Mouse (Mus musculus) MEL (cell line): ENCODE data around the gene Ssc4d. TPM values are rescaled to one million over a fixed set of nuclear protein-coding genes. Genes with fewer than 3 reads are reported as not detected.
A peak's percentile ranks its signal among the peaks of the same experiment; 100 is the strongest.

Experiments used
- DNase-seq: peaks from one replicate; pipeline ENCODE4 v3.0.0; 2011; ENCODE audit warnings: low read depth, low spot score
- H3K27ac ChIP-seq: 2 replicates; pipeline ENCODE4 v1.5.1; 2012; ENCODE audit warnings: low read depth, mild to moderate bottlenecking, control low read depth, low read length, moderate library complexity; ENCODE audit not compliant: control insufficient read depth
- H3K27me3 ChIP-seq, 2 experiments: fragments of 150-350 bp in 1 of 2; sonication (generic) in 1 of 2; 2 replicates each; pipeline ENCODE4 v1.6.1; 2012; ENCODE audit warnings: low read length in 2 of 2, mild to moderate bottlenecking in 2 of 2, improper control_type of control experiment in 1 of 2, moderate library complexity in 1 of 2; ENCODE audit not compliant: insufficient read depth in 2 of 2, control insufficient read depth in 1 of 2
- H3K36me3 ChIP-seq, 2 experiments: 2 replicates each; pipeline ENCODE4 v1.6.1; 2012 to 2014; ENCODE audit warnings: low read length in 2 of 2, improper control_type of control experiment in 1 of 2, inconsistent platforms in 1 of 2, mild to moderate bottlenecking in 1 of 2; ENCODE audit not compliant: insufficient read depth in 2 of 2, control insufficient read depth in 1 of 2
- H3K4me1 ChIP-seq, 2 experiments: fragments of 150-350 bp in 1 of 2; sonication (generic) in 1 of 2; 2 replicates each; pipeline ENCODE4 v1.6.1; 2012; ENCODE audit warnings: low read length in 2 of 2, improper control_type of control experiment in 1 of 2, mild to moderate bottlenecking in 1 of 2; ENCODE audit not compliant: insufficient read depth in 2 of 2, control insufficient read depth in 1 of 2
- H3K4me3 ChIP-seq, 2 experiments: fragments of 150-350 bp in 1 of 2; sonication (generic) in 1 of 2; 2 replicates each; pipeline ENCODE4 v1.5.1; 2012; ENCODE audit warnings: low read depth in 2 of 2, low read length in 2 of 2, mild to moderate bottlenecking in 2 of 2, moderate library complexity in 2 of 2, control low read depth in 1 of 2, improper control_type of control experiment in 1 of 2; ENCODE audit not compliant: control insufficient read depth in 1 of 2, insufficient read depth in 1 of 2
- H3K79me2 ChIP-seq: 2 replicates; pipeline ENCODE4 v1.6.1; 2012; ENCODE audit warnings: mild to moderate bottlenecking, low read length, moderate library complexity; ENCODE audit not compliant: control insufficient read depth, poor library complexity, insufficient read depth
- H3K9ac ChIP-seq: 2 replicates; pipeline ENCODE4 v1.6.1; 2012; ENCODE audit warnings: low read depth, mild to moderate bottlenecking, control low read depth, low read length, moderate library complexity; ENCODE audit not compliant: control insufficient read depth, poor library complexity, severe bottlenecking
- H3K9me3 ChIP-seq: fragments of 150-350 bp; sonication (generic); replicated peaks from 2 replicates; pipeline ENCODE4 v1.6.1; 2012; ENCODE audit warnings: mild to moderate bottlenecking, low read length, improper control_type of control experiment, moderate library complexity; ENCODE audit not compliant: insufficient read depth
- BHLHE40 ChIP-seq: IDR thresholded peaks from 2 replicates; pipeline ENCODE4 v1.6.1; 2012; ENCODE audit warnings: low read depth, mild to moderate bottlenecking, inconsistent platforms, low read length, improper control_type of control experiment, borderline replicate concordance
- CHD1 ChIP-seq: IDR thresholded peaks from 2 replicates; pipeline ENCODE4 v1.6.1; 2012; ENCODE audit warnings: low read depth, mild to moderate bottlenecking, inconsistent platforms, low read length, improper control_type of control experiment
- CHD2 ChIP-seq: IDR thresholded peaks from 2 replicates; pipeline ENCODE4 v1.6.1; 2011; ENCODE audit warnings: low read length, improper control_type of control experiment
- CTCF ChIP-seq, 3 experiments: IDR thresholded peaks in 2 of 3; conservative IDR thresholded peaks in 1 of 3; 2 replicates each; pipeline ENCODE4 v1.5.1; 2011 to 2012; ENCODE audit warnings: low read length in 3 of 3, low read depth in 2 of 3, mild to moderate bottlenecking in 2 of 3, improper control_type of control experiment in 1 of 3, inconsistent platforms in 1 of 3, mixed read lengths in 1 of 3, moderate library complexity in 1 of 3; ENCODE audit not compliant: control insufficient read depth in 1 of 3, insufficient read depth in 1 of 3, poor library complexity in 1 of 3, severe bottlenecking in 1 of 3
- E2F4 ChIP-seq: IDR thresholded peaks from 2 replicates; pipeline ENCODE4 v1.6.1; 2011; ENCODE audit warnings: low read depth, low read length, improper control_type of control experiment, borderline replicate concordance
- ELF1 ChIP-seq: IDR thresholded peaks from 2 replicates; pipeline ENCODE4 v1.6.1; 2014; ENCODE audit warnings: low read depth, mild to moderate bottlenecking, inconsistent platforms, low read length, improper control_type of control experiment, moderate library complexity
- EP300 ChIP-seq, 2 experiments: IDR thresholded peaks; 2 replicates each; pipeline ENCODE4 v1.6.1; 2011; ENCODE audit warnings: improper control_type of control experiment in 2 of 2, low read length in 2 of 2, low read depth in 1 of 2, mild to moderate bottlenecking in 1 of 2
- ETS1 ChIP-seq: IDR thresholded peaks from 2 replicates; pipeline ENCODE4 v1.6.1; 2012; ENCODE audit warnings: low read depth, mild to moderate bottlenecking, inconsistent platforms, low read length, improper control_type of control experiment, moderate library complexity
- GABPA ChIP-seq: IDR thresholded peaks from 2 replicates; pipeline ENCODE4 v1.6.1; 2012; ENCODE audit warnings: low read depth, mild to moderate bottlenecking, inconsistent platforms, low read length, improper control_type of control experiment, moderate library complexity
- GATA1 ChIP-seq: IDR thresholded peaks from 2 replicates; pipeline ENCODE4 v1.6.1; 2011; ENCODE audit warnings: low read depth, low read length, improper control_type of control experiment
- HCFC1 ChIP-seq: IDR thresholded peaks from 2 replicates; pipeline ENCODE4 v1.6.1; 2012; ENCODE audit warnings: low read depth, mild to moderate bottlenecking, inconsistent platforms, low read length, improper control_type of control experiment, moderate library complexity
- JUND ChIP-seq: IDR thresholded peaks from 2 replicates; pipeline ENCODE4 v1.6.1; 2011; ENCODE audit warnings: low read depth, mild to moderate bottlenecking, improper control_type of control experiment, low read length
- KAT2A ChIP-seq: conservative IDR thresholded peaks from 2 replicates; pipeline ENCODE4 v1.6.1; 2012; ENCODE audit warnings: low read depth, low read length, improper control_type of control experiment, inconsistent platforms
- MAFK ChIP-seq: IDR thresholded peaks from 2 replicates; pipeline ENCODE4 v1.6.1; 2011; ENCODE audit warnings: low read depth, mild to moderate bottlenecking, low read length, improper control_type of control experiment, borderline replicate concordance
- MAX ChIP-seq: IDR thresholded peaks from 2 replicates; pipeline ENCODE4 v1.6.1; 2011; ENCODE audit warnings: low read length, improper control_type of control experiment
- MAZ ChIP-seq: IDR thresholded peaks from 2 replicates; pipeline ENCODE4 v1.6.1; 2012; ENCODE audit warnings: low read depth, mild to moderate bottlenecking, inconsistent platforms, low read length, improper control_type of control experiment
- MEF2A ChIP-seq: IDR thresholded peaks from 2 replicates; pipeline ENCODE4 v1.6.1; 2014; ENCODE audit warnings: low read depth, mild to moderate bottlenecking, inconsistent platforms, low read length, improper control_type of control experiment; ENCODE audit not compliant: poor library complexity, insufficient replicate concordance, severe bottlenecking; ENCODE audit errors: extremely low read depth
- MXI1 ChIP-seq: IDR thresholded peaks from 2 replicates; pipeline ENCODE4 v1.6.1; 2011; ENCODE audit warnings: mild to moderate bottlenecking, low read depth, low read length, improper control_type of control experiment
- MYB ChIP-seq: IDR thresholded peaks from 2 replicates; pipeline ENCODE4 v1.6.1; 2011; ENCODE audit warnings: mild to moderate bottlenecking, low read depth, low read length, improper control_type of control experiment
- MYC ChIP-seq: IDR thresholded peaks from 2 replicates; pipeline ENCODE4 v1.6.1; 2011; ENCODE audit warnings: low read depth, mild to moderate bottlenecking, low read length, improper control_type of control experiment, moderate library complexity
- NELFE ChIP-seq: IDR thresholded peaks from 2 replicates; pipeline ENCODE4 v1.6.1; 2011; ENCODE audit warnings: low read depth, low read length, improper control_type of control experiment
- POLR2A ChIP-seq, 2 experiments: IDR thresholded peaks; 2 replicates each; pipeline ENCODE4 v1.6.1; 2011 to 2012; ENCODE audit warnings: low read length in 2 of 2, mild to moderate bottlenecking in 2 of 2, control low read depth in 1 of 2, improper control_type of control experiment in 1 of 2, low read depth in 1 of 2, moderate library complexity in 1 of 2; ENCODE audit not compliant: control insufficient read depth in 1 of 2, insufficient read depth in 1 of 2, poor library complexity in 1 of 2
- POLR2AphosphoS2 ChIP-seq: IDR thresholded peaks from 2 replicates; pipeline ENCODE4 v1.6.1; 2011; ENCODE audit warnings: low read length, improper control_type of control experiment
- POLR2AphosphoS5 ChIP-seq: IDR thresholded peaks from 2 replicates; pipeline ENCODE4 v1.6.1; 2012; ENCODE audit warnings: low read depth, borderline replicate concordance, mild to moderate bottlenecking, inconsistent platforms, low read length, moderate library complexity, mixed read lengths
- RAD21 ChIP-seq: IDR thresholded peaks from 2 replicates; pipeline ENCODE4 v1.6.1; 2011; ENCODE audit warnings: mild to moderate bottlenecking, low read depth, low read length, improper control_type of control experiment
- RCOR1 ChIP-seq: IDR thresholded peaks from 2 replicates; pipeline ENCODE4 v1.6.1; 2012; ENCODE audit warnings: low read depth, mild to moderate bottlenecking, inconsistent platforms, low read length, improper control_type of control experiment
- SIN3A ChIP-seq: IDR thresholded peaks from 2 replicates; pipeline ENCODE4 v1.6.1; 2012; ENCODE audit warnings: low read length, improper control_type of control experiment, inconsistent platforms
- SMC3 ChIP-seq: IDR thresholded peaks from 2 replicates; pipeline ENCODE4 v1.6.1; 2011; ENCODE audit warnings: low read depth, low read length, improper control_type of control experiment
- TAL1 ChIP-seq: IDR thresholded peaks from 2 replicates; pipeline ENCODE4 v1.6.1; 2012; ENCODE audit warnings: mild to moderate bottlenecking, inconsistent platforms, low read length, moderate library complexity, mixed read lengths
- TBP ChIP-seq: IDR thresholded peaks from 2 replicates; pipeline ENCODE4 v1.8.0; 2011; ENCODE audit warnings: low read depth, low read length, improper control_type of control experiment
- TCF12 ChIP-seq: IDR thresholded peaks from 2 replicates; pipeline ENCODE4 v1.6.1; 2014; ENCODE audit warnings: low read depth, mild to moderate bottlenecking, inconsistent platforms, low read length, improper control_type of control experiment, moderate library complexity
- UBTF ChIP-seq: IDR thresholded peaks from 2 replicates; pipeline ENCODE4 v1.6.1; 2012; ENCODE audit warnings: low read depth, mild to moderate bottlenecking, inconsistent platforms, low read length, improper control_type of control experiment, moderate library complexity, borderline replicate concordance; ENCODE audit not compliant: insufficient read depth
- USF1 ChIP-seq: IDR thresholded peaks from 2 replicates; pipeline ENCODE4 v1.6.1; 2014; ENCODE audit warnings: low read depth, mild to moderate bottlenecking, inconsistent platforms, low read length, improper control_type of control experiment, moderate library complexity
- USF2 ChIP-seq, 2 experiments: IDR thresholded peaks; 2 replicates each; pipeline ENCODE4 v1.6.1; 2011 to 2012; ENCODE audit warnings: improper control_type of control experiment in 2 of 2, low read length in 2 of 2, borderline replicate concordance in 1 of 2, inconsistent platforms in 1 of 2, low read depth in 1 of 2, mild to moderate bottlenecking in 1 of 2; ENCODE audit not compliant: insufficient read depth in 1 of 2
- ZC3H11A ChIP-seq: IDR thresholded peaks from 2 replicates; pipeline ENCODE4 v1.6.1; 2012; ENCODE audit warnings: low read depth, mild to moderate bottlenecking, inconsistent platforms, low read length, improper control_type of control experiment
- ZKSCAN1 ChIP-seq: IDR thresholded peaks from 2 replicates; pipeline ENCODE4 v1.6.1; 2012; ENCODE audit warnings: low read depth, mild to moderate bottlenecking, inconsistent platforms, low read length, improper control_type of control experiment, moderate library complexity
- ZMIZ1 ChIP-seq: IDR thresholded peaks from 2 replicates; pipeline ENCODE4 v1.6.1; 2012; ENCODE audit warnings: low read depth, mild to moderate bottlenecking, inconsistent platforms, low read length, improper control_type of control experiment, moderate library complexity
- ZNF384 ChIP-seq: IDR thresholded peaks from 2 replicates; pipeline ENCODE4 v1.6.1; 2012; ENCODE audit warnings: low read depth, mild to moderate bottlenecking, inconsistent platforms, low read length, improper control_type of control experiment
- polyA plus RNA-seq, 2 experiments: library from polyadenylated mRNA; stranded (reverse) in 1 of 2; unstranded in 1 of 2; fragments of >175 nt in 1 of 2; fragments of >200 nt in 1 of 2; gene quantifications; 2 replicates each; pipeline versions ENCODE4 v1.2.1 to v1.2.4; 2012; ENCODE audit warnings: low replicate concordance in 2 of 2, low read depth in 1 of 2; ENCODE audit not compliant: insufficient read length in 2 of 2, insufficient read depth in 1 of 2, missing spikeins in 1 of 2
- total RNA-seq: library from RNA; depleted of rRNA; stranded (reverse); fragments of 300-350 nt; gene quantifications from 2 replicates; pipeline ENCODE4 v1.2.3, GENCODE M21; 2012

The Ssc4d gene
- total and polyA plus RNA-seq, 3 experiments, result 1.1 to 2.1 TPM; not detected in 1

DNA sequence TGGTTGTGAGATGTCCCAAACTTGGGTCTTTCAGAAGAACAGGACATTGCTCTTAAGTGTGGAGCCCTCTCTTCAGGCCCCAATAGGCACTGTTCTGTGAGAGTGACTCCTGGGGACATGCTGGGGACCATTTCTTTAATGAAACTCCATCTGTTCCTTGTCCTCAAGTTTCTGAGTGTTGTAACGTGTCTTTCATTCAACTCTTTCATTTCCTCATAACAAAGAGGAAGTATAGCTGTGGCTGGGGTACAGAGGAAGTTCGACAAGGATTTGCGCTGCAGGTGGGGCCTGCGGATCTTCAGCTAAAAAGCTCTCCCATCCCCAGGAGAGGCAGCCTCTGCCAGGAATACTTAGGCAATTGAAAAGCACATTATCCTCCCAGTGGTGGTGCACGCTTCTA, 16.3 kb upstream of the Ssc4d start:
- H3K9ac ChIP-seq, result peak overlapping the region; percentile 59
- no peaks in the 10 kb centered on the region; the same call in 1 of the 2 replicates for H3K79me2 ChIP-seq
- DNase-seq, result peak; percentile 81
- H3K4me1 ChIP-seq, result peaks cover 0 to 10% of the 10 kb centered on the region in 2 experiments; a peak in 2 of 4 replicates
- H3K9me3 ChIP-seq, result no peaks in the 10 kb centered on the region
- H3K27me3 ChIP-seq, result no peaks in the 10 kb centered on the region
- H3K27ac ChIP-seq, result peak overlapping the region; percentile 72
- no peak overlapping the region; a peak in 1 of 4 replicates for H3K4me3 ChIP-seq
- H3K36me3 ChIP-seq, result peaks cover 0 to 5% of the 10 kb centered on the region in 2 experiments; a peak in 2 of 4 replicates
- TF ChIP-seq E2F4, result no peak
- TF ChIP-seq UBTF, result no peak
- TF ChIP-seq POLR2AphosphoS5, result no peak
- 0 out of 2 replicates have a peak, but pooled peaks have one; percentile 21 for TF ChIP-seq MAX
- no peak for TF ChIP-seq CHD2
- no peak for TF ChIP-seq TCF12
- no peak for TF ChIP-seq ZKSCAN1
- TF ChIP-seq ETS1, result no peak
- no peak for TF ChIP-seq MXI1
- no peak for TF ChIP-seq CTCF (IDR thresholded peaks at IDR 0.05 in 2 of 3, conservative IDR thresholded peaks at IDR 0.05 in 1 of 3; ENCODE audit: control insufficient read depth in 1 of 3, insufficient read depth in 1 of 3, low read depth in 2 of 3, low read length in 3 of 3, poor library complexity in 1 of 3, severe bottlenecking in 1 of 3)
- no peak for TF ChIP-seq CHD1
- TF ChIP-seq KAT2A, result no peak
- TF ChIP-seq EP300 (IDR thresholded peaks at IDR 0.05; ENCODE audit: low read depth in 1 of 2, low read length in 2 of 2), result 0 out of 4 replicates have a peak, but pooled peaks of 1 of the 2 experiments have one; percentile 22
- no peak for TF ChIP-seq GATA1
- TF ChIP-seq NELFE, result no peak
- peak; percentile 63; the same call in 1 of the 2 replicates for TF ChIP-seq TBP
- peak in 1 of 2 experiments; percentile 45; a peak in 1 of 4 replicates for TF ChIP-seq POLR2A (IDR thresholded peaks at IDR 0.05; ENCODE audit: control insufficient read depth in 1 of 2, insufficient read depth in 1 of 2, low read depth in 1 of 2, low read length in 2 of 2, poor library complexity in 1 of 2)
- TF ChIP-seq TAL1, result no peak
- no peak for TF ChIP-seq RCOR1
- TF ChIP-seq ELF1, result 0 out of 2 replicates have a peak, but pooled peaks have one; percentile 27
- TF ChIP-seq MYC, result no peak; the same call in 1 of the 2 replicates
- no peak for TF ChIP-seq POLR2AphosphoS2
- peak; percentile 22; the same call in 1 of the 2 replicates for TF ChIP-seq HCFC1
- no peak for TF ChIP-seq MEF2A
- no peak for TF ChIP-seq BHLHE40
- no peak for TF ChIP-seq RAD21
- TF ChIP-seq ZMIZ1, result no peak
- no peak for TF ChIP-seq ZC3H11A
- TF ChIP-seq SMC3, result no peak
- TF ChIP-seq USF1, result no peak
- no peak for TF ChIP-seq USF2 (IDR thresholded peaks at IDR 0.05; ENCODE audit: borderline replicate concordance in 1 of 2, insufficient read depth in 1 of 2, low read depth in 1 of 2, low read length in 2 of 2)
- TF ChIP-seq SIN3A, result no peak
- TF ChIP-seq ZNF384, result no peak
- TF ChIP-seq MYB, result no peak
- no peak for TF ChIP-seq MAZ
- TF ChIP-seq JUND, result no peak
- no peak for TF ChIP-seq MAFK
- TF ChIP-seq GABPA, result no peak
